Mouse (Mus musculus) ovary, postnatal 36 days (tissue): ENCODE results near the gene Nap1l2.
"Not testable (repeated sequence)": the region's sequence is repeated elsewhere in the genome, so short reads cannot be mapped to it uniquely, and the experiment has no call there.

ENCODE experiments used
- DNase-seq: peaks from one replicate; pipeline ENCODE4 v3.0.0; 2022; ENCODE audit warnings: low spot score, mixed read lengths

Gene Nap1l2

GRCm38 (mm10) chrX:103186431-103186786 lies at the start of gene Nap1l2:
TSS of gene Nap1l2 (minus strand) at chrX:103186640.
- peak; percentile 27 for DNase-seq

- no peak for DNase-seq
These were observed 28.8 kb upstream of the Nap1l2 start for GRCm38 (mm10) chrX:103215251-103215650.

DNA sequence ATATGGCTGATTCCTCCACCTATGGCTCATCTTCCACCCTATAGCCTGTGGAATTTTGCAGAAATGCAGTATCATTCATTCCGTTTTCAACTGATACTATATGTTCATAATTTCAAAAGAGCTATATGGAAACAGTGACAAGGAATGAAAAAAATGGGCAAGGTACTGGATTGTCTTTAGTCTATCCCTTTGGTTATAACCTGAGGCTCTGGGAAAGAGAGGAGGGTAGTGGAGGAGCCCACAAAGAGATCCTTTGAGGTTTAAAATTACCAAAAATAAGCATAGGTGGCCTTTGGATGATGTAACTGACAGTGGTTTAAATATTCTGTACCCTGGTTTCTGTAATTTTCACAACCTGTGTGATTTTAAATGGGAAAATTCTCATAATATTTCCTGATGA lies 389 bp upstream of the Nap1l2 start:
- no peak for DNase-seq

GRCm38 (mm10) chrX:103185781-103186430 lies 534 bp downstream of the Nap1l2 start:
- DNase-seq = no peak

DNA sequence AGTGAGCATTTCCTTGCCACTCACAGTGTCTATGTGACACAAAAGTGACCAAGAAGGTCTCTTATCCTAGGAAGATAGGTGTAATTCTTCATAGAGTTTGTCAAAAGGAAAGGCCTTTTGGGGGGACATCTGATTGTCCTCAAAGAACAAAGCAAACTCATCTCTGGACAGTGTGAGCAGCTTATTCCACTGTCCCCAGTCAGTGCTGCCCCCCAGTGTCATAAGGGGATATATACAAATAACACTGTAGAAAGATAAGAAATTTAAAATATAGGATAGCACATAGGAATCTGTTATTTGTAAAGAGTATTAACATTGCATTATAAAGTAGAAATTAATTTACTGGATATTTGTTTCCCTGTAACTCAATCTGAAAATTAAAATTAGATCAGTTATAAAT lies 2.9 kb downstream of the Nap1l2 start:
- no peak for DNase-seq

- no peak for DNase-seq
These were observed 6.5 kb downstream of the Nap1l2 start for GRCm38 (mm10) chrX:103179771-103180558.

DNA sequence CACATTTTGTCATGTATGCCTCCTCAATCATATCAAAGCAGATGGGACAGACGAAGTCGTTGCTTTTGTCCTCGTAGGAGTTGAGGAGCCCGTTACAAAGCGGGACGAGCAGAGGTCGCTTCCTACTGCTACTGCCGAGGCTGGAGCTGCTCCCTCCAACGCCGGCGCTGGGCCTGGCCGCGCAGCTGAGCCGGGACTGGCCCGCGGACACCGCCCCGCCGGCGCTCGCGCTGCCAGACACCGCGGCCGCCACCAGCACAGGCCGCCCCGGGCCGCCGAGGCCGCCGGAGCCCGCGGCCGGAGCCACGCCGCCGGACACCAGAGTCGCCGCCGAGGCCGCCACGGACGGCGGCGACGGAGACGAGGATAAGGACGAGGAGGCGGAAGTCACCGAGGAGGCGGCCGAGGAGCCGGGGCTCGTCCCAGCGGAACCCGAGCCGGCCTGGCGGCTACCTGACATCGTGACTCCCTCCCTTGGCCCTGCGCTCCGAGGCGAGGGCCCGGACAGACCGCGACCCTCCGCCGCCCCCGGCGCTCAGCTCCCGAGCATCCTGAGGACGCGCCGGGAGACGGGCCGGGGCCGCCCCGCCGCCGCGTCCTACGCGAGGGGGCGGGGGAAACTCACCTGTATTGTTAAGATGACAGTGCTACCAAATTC lies 21.4 kb downstream of the Nap1l2 start:
- not testable (repeated sequence) for DNase-seq

DNA sequence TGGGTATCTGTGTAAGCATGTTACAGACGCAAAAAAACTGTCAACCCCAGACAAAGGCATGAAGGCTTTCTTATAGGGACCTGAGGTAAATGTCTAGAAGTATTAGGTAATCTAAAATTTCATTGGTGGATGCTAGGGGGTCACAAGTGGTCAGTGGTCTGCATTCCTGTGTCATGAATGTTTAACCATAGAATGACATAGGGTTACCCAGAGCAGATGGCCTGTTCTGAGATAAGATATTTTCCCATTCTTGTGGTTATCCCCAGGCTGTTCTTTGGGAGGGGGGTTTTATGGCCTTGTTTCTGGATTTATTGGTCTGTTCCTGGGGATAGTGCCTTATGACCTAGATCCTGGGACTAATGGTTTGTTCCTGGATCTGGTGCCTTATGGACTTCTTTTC lies 30.3 kb downstream of the Nap1l2 start:
- no peak for DNase-seq

DNA sequence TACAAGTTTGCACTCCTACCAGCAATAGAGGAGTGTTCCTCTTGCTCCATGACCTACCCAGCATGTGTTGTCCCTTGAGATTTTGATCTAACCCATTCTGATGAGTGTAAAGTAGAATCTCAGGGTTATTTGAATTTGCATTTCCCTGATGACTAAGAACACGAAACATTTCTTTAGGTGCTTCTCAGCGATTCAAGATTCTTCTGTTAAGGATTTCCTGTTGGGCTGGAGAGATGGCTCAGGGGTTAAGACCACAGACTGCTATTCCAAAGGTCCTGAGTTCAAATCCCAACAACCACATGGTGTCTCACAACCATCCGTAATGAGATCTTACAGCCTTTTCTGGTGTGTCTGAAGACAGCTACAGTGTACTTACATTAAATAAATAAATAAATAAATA lies 47.9 kb downstream of the Nap1l2 start:
- DNase-seq = no peak
